Mouse (Mus musculus) mesoderm, embryonic 11.5 days (tissue): Measurements from ENCODE around the gene Hoxc6.

Source experiments
- DNase-seq: peaks from one replicate; pipeline ENCODE4 v3.0.0-alpha.2; 2012; ENCODE audit warnings: low read depth, low spot score

The Hoxc6 gene

DNA sequence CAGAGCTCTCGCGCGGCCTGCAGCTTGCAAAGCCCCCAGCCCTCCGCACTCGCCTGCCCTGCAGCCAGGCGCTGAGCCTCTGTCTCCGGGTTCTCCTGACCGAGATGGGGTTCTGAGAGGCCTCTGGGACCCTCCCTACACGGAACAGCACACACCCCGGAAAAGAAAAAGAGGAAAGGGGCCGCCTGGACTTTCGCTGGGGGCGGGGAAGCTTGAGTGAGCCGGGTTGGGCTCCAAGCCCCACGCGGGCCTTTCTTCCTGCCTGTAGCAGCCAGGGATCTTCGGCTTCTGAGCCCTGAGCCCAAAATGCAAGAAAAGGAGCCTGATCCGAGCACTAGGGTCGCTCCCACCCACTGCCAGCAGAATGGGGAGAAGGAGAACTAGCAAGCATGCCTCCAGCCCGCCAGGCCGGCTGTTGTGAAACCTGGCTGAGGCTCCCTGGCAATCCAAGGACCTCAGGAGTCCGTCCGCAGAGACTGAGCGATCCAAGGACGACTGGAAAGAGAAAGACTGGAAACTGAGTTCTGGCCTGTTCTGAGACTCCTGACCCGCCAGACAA, 13.9 kb downstream of the Hoxc6 start:
- DNase-seq, result no peak

DNA sequence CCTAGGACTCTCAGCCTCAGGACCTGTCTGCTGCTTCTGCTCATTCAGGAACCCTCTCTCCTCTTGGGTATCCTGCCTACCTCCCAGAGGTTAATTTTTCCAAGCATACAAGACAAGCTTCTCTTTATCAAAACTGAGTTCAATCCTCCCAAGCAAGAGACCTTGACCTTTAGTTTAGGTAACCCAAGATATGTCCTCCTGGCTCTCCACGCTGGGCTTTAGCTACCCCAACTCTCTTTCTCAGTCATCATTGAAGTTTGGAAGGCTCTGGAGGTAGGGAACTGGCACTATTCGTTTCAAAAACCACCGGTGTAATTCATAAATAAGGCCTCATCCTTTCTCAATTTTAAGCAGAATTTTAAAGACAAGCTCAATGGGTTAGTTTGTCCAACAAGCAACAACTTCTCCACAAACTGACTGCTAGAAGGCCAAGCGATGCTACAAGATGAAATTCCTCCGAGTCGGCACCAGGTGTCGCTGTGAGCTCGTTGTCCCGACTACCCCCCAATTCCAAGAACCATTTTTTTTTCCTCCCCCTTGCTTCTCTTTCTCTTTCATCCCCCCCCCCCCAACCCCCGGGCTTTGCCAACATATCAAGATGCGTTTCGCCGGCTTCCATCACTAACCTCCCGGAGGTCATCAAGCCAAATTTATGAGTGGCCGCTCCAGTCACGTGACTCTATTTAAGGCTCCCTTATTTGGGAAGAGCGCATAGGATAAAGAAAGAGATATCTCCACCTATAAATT, 15.4 kb downstream of the Hoxc6 start:
- peak; percentile 94 for DNase-seq

DNA sequence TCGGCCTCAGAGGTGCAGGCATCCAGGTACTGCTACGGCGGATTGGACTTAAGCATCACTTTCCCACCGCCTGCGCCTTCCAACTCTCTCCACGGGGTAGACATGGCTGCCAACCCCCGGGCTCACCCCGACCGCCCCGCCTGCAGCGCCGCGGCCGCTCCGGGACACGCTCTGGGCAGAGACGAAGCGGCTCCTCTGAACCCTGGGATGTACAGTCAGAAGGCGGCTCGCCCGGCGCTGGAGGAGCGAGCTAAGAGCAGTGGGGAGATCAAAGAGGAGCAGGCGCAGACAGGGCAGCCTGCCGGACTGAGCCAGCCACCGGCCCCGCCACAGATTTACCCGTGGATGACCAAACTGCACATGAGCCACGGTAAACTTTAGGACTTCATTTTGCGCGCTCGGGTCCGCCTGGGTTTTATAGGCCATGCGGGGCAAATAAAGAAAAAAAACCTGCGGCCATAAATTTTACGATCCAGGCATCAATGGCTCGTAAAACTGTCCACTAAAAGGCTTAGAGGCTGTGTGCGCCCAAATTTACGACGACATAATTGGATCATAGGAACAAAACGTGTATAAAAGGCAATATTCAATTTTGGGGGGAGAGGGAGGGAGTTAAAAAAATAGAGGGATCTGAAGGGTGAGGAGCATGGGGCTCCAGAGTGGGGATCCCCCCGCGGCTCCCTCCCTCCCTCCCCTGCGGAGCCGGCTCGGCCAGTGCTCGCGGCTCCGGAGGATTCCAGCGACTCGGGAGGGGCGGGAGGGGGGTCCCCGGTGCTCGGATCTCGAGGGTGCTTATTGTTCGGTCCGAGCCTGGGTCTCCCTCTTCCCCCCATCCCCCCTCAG, 16.3 kb downstream of the Hoxc6 start:
- DNase-seq, result peak; percentile 92

DNA sequence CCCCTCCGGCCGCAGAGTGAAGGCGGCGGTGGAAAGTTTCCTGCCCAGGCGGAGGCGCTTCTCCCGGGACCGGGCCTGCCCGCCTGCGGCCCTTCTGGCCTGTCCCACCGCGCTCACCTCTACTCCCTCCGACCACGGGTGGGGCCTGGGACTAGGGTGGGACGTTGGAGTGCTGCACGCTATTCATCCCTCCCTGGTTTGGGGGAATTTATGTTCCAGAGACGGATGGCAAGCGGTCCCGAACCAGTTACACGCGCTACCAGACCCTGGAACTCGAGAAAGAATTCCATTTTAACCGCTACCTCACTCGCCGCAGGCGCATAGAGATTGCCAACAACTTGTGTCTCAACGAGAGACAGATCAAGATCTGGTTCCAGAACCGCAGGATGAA, 16.9 kb downstream of the Hoxc6 start:
- DNase-seq, result peak; percentile 71

DNA sequence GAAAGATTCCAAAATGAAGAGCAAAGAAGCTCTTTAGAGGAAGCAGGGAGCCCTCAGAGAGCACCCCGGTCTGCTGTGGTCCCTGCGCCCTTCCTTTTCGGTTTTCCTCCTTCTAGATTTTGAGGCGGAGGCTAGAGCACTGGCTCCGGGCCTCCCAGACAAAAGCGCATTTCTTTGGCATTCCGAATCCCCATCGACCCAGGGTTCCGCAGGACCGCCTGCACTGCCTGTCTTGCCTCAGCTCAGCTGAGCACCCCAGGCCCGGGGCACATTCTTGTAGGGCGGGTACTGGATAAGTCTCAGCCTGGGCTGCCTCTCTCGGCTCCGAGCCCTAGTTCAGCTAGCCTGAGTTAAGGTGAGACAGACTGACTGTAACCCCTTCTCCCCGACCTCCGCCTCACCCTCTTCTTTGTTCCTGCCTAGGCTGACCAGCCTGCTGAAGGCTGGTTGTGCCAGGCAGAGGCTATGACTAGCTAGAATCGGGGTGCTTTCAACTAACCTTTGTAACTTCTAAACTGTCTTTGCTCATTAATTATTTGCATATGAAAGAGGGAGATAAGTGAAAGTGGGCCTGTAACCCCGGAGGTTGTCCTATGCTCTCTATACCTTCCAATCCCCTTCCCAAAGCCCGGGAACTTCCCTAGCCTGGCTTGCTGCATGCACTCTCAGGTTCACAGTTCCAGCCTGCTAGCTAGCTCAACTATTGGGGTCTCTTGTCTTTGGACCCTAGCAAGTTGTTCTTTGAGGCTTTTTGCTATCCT, 17.5 kb downstream of the Hoxc6 start:
- no peak for DNase-seq

DNA sequence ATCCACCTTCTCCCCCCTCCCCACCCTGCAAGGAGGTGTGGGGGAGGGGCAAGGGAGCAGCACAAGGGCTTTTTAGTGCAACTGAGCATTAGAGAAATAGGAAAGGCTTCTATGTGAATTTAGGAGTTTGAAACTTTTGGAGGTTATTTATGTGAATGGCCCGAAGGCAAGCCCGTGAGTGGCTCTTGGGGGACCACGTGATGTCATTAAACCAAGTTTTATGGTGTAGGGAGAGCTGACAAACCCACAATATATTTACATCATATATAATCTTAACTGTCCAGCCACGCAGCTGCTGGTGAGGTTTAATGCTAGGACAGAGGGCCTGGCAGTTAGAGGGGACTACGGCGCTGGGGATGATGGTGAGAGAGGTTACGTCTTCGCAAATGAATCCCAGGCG, 20.6 kb downstream of the Hoxc6 start, which contains the start of gene Hoxc4:
TSS of gene Hoxc4 (plus strand) at position 299 of the 400 bp plus-strand sequence.
- peak; percentile 78 for DNase-seq

DNA sequence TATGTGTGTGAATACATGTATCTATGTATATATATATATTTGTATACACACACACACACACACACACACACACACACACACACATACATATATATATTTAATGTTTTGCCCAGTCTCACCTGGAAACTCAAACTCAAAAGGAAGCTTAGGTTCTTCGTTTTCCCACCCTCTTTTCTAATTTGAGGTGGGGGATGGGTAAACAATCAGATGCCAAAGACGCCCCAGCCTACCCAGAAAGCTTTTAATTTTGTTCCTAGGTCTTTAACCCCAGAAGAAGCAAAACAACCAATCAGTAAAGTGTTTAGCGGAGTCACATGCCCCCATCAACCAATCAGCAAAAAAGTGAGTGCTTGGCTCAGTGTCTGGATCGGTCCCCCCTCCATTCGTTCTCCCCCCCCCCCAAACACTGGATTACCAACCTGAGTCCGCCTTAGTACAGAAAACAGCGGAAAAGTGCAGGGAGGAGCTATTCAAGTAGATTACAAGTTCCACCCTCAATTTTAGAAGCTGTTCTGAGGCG, 22.9 kb downstream of the Hoxc6 start:
- DNase-seq, result no peak

DNA sequence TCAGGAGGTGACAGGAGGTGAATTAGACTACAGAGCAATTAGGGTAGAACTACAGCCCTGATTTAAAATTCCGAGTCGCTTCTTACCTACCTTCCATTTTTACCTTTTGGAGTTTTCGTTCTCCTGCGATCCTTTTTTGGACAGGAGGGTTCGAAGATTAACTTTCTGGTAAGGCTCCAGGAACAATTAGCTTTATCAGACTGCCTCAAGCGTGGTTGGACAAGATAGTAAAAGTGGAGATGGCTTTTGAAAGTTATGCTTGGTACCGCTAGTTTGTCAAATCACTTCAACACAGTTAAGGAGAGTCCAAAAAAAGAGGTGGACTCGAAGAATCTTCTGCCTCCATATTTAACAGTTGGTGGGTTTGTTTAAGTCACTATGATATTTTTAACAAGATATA, 23.5 kb downstream of the Hoxc6 start:
- no peak for DNase-seq

DNA sequence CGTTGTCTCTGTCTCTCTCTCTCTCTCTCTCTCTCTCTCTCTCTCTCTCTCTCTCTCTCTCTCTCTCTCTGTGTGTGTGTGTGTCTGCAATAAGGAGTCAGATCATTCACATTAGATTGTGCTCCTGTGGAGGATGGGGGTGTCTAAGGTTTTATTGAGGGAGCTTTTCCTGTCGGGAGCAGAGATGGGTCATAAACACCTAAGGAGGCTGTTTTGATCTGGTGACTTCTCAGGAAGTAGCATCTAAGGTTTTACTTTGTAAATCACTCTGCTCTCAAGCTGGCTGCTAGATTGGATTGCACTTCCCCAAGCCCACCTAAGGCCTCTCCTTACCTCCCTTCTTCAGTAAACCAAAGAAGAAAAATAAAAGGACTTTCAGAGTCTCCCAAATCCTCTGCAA, 26.1 kb downstream of the Hoxc6 start:
- DNase-seq, result no peak

DNA sequence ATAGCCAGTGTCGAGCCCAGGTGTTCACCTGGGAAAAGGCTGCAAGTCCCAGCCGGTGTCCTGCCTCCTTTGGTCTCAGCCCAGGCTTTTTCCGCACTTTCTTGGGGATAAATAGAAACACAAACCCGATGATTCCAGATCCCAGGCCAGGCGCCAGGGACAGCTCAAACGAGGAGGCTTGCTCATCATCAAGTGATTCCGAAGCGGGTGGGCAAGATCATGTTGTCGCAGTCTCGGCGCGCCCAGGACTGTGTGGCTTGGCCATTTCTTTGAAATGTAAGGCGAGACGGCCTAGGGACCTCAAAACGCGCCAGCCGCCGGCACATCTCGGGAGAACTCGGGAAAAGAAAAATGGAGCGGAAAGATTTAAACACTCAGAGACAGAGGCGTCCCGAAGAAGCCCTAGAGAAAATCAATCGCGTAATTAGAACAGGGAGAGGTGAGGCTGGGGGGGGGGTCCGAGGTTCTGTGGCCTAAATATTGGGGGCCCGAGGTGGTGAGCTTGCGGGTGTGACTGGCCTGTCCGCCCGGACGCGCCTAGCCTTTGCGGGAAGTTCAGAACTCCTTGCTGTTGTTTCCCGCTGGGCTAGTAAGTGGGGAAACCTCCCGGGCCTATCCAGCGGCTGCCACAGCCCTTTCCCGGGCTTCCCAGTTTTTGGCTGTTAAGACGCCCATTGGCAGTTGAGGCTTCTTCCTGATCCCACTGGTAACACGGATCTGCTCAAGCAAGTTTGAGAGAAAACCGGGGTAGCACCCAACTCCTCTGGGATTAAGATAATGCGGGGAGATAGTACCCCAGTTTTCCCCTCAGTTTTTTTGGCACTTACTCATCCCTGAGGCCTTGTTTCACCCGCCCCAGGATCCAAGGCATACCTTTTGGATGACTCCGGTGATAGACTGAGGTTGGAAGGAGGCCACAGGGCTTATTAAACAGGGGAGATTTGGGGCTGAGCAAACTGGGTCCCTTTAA, 29.5 kb downstream of the Hoxc6 start:
- no peak for DNase-seq

DNA sequence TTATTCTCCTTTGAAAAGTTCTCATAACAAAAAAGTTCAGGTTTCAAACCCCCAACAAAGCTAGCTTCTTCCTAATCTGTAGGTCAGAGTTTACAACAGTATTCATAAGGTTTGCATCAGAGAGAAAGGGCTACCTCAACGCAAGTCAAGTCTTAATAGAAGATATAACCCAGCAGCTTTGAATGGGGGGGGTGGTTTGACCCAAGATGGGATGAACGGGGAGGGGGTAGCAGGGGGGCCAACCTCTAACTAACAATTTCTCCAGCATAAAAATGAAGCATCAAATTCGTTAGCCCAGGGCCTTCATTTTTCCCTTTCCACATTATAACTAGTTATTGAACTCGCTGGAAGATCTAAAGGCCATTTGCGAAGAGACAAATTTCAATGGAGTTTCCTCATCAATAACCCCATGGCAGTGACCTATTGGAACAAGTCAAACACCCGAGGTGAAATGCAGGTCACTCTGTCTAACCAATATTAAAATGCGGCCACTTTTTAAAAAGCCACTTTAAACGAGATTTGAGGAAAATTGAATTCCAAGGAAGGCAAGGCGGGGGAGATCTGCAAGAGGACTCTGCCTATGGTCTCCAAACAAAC, 31.0 kb downstream of the Hoxc6 start:
- no peak for DNase-seq

DNA sequence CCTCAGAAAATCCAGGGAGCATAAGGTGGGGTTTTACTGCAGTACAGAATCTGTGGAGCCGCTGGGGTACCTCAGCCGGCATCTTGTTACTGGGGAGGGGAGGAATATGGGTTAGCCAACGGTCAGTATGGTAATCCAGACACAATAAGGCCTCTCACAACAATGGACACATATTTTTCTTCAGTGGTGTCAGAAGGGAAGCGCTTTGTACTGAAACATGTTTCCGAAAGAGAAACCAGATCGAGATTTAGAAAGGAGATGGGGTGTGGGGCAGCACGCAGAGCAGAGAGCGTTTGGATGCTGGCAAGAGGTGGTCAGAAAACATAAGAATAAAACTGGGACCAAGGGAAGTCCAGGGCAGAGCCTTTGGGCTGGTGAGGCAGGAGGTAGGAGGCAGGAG, 32.1 kb downstream of the Hoxc6 start:
- DNase-seq, result peak; percentile 61

DNA sequence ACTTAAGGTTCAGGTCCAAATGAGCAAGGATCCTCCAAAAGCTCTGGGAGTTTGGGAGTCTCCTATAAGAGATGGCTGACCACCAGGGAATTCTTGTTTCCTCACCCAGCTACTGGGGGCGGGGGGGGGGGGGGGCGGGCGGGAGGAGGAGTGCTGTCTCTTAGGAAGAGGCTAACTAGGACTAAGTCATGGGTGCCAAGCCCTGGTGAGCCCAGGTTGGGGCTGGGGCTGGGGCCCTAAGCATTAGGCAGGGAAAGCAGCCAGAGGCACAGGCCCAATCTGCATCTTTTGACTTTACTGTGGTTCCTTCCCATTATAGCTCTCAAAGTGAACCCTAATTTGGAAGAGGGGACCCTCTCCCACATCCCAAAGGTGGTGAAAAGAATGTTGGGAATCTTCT, 34.1 kb downstream of the Hoxc6 start:
- DNase-seq, result no peak

DNA sequence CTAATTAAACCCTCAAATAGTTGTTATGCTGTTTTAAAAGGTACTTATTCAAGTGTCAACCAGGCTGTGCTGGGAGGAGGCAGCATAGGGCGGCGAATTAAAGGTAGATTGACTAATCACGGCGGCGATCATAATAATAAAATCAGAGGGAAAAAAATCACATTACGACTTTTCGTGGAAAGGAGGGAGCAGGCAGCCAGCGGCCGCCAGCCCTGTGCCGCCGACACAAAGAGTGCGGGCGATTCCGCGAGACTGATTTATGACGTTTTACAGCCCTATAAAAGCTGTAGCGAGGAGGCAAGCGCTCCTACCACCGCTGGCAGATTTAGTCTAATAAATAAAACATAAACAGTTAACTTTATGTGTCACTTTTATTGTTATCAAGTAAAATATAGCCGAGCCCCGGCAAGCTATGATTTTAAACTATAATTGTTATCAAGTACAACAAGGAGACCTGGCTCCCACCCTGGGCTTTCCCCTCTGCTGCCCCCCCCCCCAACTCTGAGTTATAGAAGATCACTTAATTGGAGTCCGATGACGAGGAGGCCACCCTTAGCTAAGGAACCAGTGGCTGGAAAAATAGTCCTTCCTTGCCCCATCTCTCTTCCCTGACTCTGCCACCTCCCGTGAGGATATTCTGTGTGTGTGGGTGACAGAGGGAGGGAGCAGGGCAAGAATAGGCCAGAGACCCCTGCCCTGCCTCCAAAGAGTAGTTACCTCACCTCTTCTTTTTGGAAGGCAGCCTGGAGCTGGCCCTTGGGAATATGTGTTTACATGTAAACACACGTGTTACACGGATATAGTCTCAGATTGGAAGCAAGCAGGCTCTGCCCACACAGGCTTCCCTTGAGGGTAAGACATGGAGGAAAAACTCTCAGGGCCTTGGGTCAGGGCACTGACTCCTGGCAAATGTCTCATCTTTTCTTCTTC, 34.9 kb downstream of the Hoxc6 start:
- peak; percentile 87 for DNase-seq

DNA sequence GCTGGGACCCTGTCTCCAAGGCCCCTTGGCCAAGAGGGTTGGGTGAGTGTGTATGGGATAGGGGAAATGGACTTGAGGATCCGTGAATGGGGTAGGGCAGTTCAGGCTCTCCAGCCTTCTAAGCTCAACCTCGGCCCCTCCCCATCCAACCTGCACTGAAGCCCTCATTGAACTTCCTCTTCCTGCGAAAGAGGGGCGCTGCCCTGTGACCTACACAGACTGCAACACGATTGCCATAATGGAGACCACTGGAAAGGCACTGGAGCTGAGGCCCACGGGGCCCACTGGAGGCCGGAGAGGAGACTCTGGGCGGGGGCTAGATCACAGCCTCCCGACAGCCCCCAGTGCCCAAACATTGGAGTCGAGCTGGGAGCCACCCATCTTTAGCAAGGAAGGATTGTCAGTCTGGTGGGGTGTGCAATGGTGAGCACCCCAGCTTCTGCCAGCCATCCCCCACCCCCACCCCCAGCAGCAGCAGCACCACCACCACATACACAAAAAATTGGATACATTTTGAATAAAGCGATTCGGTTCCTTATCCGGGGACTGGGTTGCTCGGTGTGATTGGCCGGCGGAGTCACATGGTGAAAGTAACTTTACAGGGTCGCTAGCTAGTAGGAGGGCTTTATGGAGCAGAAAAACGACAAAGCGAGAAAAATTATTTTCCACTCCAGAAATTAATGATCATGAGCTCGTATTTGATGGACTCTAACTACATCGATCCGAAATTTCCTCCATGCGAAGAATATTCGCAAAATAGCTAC, 36.2 kb downstream of the Hoxc6 start:
- no peak for DNase-seq

DNA sequence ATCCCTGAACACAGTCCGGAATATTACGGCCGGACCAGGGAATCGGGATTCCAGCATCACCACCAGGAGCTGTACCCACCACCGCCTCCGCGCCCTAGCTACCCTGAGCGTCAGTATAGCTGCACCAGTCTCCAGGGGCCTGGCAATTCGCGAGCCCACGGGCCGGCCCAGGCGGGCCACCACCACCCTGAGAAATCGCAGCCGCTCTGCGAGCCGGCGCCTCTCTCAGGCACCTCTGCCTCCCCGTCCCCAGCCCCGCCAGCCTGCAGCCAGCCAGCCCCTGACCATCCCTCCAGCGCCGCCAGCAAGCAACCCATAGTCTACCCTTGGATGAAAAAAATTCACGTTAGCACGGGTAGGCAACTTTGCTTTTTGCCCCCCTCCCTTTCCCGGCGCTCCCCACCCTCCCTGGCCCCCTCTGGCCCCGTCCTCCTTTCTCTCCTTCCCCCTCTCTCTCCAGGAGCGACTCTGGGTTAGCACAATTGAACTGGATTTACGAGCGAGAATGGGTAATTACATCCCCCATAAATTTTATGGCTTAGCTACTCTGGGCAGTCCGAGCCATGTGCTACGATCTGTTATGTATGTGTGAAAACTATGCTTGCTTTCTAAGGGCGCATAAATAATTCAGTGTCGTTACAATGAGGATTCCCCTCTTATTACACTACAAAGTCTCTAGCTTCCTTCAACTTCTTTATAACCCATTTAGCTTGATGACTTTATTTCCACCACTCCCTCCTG, 36.9 kb downstream of the Hoxc6 start:
- peak; percentile 89 for DNase-seq

DNA sequence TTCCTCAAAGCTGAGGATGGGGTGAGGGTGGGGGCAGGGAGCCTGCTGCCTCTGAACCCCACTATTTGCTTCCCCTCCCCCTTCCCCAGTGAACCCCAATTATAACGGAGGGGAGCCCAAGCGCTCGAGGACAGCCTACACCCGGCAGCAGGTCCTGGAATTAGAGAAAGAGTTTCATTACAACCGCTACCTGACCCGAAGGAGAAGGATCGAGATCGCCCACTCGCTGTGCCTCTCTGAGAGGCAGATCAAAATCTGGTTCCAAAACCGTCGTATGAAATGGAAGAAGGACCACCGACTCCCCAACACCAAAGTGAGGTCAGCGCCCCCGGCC, 37.5 kb downstream of the Hoxc6 start:
- no peak for DNase-seq

DNA sequence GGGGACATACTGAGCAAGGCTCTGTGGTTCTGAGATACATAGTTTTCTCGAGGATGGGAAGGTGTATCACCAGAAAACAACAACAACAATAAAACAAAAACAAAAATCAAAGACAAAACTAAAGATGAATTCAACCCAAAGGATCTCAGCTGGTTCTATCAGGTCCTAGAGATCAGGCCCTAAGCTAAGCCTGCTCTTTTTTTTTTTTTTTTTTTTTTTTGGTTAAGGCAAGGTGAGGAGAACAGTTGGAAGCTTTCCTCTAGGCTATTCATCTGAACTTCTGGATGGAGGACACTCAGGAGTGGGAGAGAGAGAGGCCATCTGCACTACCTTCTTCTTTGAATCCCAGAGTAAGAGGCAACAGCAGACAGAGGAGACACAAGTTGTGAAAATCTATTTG, 39.5 kb downstream of the Hoxc6 start:
- no peak for DNase-seq
